Mouse (Mus musculus) hindbrain, postnatal 0 days (tissue): ENCODE data around the gene Wnk1. TPM values are rescaled to one million over a fixed set of nuclear protein-coding genes. Genes with fewer than 3 reads are reported as not detected.
A peak's percentile ranks its signal among the peaks of the same experiment; 100 is the strongest.

Experiments
- ATAC-seq: fragments of 200-750 bp; cut with Nextera tagmentation; 2 replicates; pipeline ENCODE4 v1.8.0; 2017; ENCODE audit warnings: mild to moderate bottlenecking, moderate TSS enrichment, moderate library complexity
- DNase-seq: peaks from one replicate; pipeline ENCODE4 v3.0.0-alpha.2; 2015; ENCODE audit warnings: low spot score
- H3K27ac ChIP-seq: fragments of 300-500 bp; sonication (generic); 2 replicates; pipeline ENCODE4 v1.5.1; 2014; ENCODE audit warnings: mild to moderate bottlenecking
- H3K27me3 ChIP-seq: fragments of 300-500 bp; sonication (generic); 2 replicates; pipeline ENCODE4 v1.6.1; 2014; ENCODE audit warnings: low read length, mixed read lengths; ENCODE audit not compliant: insufficient read depth
- H3K36me3 ChIP-seq: fragments of 300-500 bp; sonication (generic); 2 replicates; pipeline ENCODE4 v1.6.1; 2014; ENCODE audit warnings: low read length, mixed read lengths; ENCODE audit not compliant: insufficient read depth
- H3K4me1 ChIP-seq: fragments of 300-500 bp; sonication (generic); 2 replicates; pipeline ENCODE4 v1.6.1; 2014; ENCODE audit warnings: antibody characterized with exemption, low read length, mixed read lengths; ENCODE audit not compliant: insufficient read depth
- H3K4me2 ChIP-seq: fragments of 300-500 bp; sonication (generic); 2 replicates; pipeline ENCODE4 v1.6.1; 2014; ENCODE audit warnings: low read depth, mild to moderate bottlenecking, low read length, moderate library complexity, mixed read lengths
- H3K4me3 ChIP-seq: fragments of 300-500 bp; sonication (generic); 2 replicates; pipeline ENCODE4 v1.5.1; 2014; ENCODE audit warnings: low read length
- H3K9ac ChIP-seq: fragments of 300-500 bp; sonication (generic); replicated peaks from 2 replicates; pipeline ENCODE4 v1.6.1; 2014; ENCODE audit warnings: mild to moderate bottlenecking, low read length, moderate library complexity, mixed read lengths
- H3K9me3 ChIP-seq: fragments of 300-500 bp; sonication (generic); 2 replicates; pipeline ENCODE4 v1.6.1; 2016; ENCODE audit warnings: low read length, mixed read lengths
- CTCF ChIP-seq: IDR thresholded peaks from 2 replicates; pipeline ENCODE4 v1.5.1; 2016; ENCODE audit warnings: antibody characterized with exemption, control low read depth, low read depth
- WGBS: fragments of 180-500 bp; shearing (Covaris S2); extraction: QIAGEN DNeasy Blood & Tissue Kit; methylation state at CpG from one replicate; pipeline ENCODE4 v1.1.7; 2014; 5-methylcytosine and 5-hydroxymethylcytosine counted together
- polyA plus RNA-seq: library from polyadenylated mRNA; unstranded; fragments of >200 nt; fragmentation: Nextera tagmentation; extraction: Ambion mirVana; gene quantifications from 2 replicates; pipeline ENCODE4 v1.2.1, GENCODE M21; 2015
- total RNA-seq: library from RNA; depleted of rRNA; stranded (reverse); fragments of >200 nt; gene quantifications from 2 replicates; pipeline ENCODE4 v1.2.3, GENCODE M21; 2014

Wnk1 gene
- total and polyA plus RNA-seq, 2 experiments from 2014 or later, result 42.8 to 133 TPM

DNA sequence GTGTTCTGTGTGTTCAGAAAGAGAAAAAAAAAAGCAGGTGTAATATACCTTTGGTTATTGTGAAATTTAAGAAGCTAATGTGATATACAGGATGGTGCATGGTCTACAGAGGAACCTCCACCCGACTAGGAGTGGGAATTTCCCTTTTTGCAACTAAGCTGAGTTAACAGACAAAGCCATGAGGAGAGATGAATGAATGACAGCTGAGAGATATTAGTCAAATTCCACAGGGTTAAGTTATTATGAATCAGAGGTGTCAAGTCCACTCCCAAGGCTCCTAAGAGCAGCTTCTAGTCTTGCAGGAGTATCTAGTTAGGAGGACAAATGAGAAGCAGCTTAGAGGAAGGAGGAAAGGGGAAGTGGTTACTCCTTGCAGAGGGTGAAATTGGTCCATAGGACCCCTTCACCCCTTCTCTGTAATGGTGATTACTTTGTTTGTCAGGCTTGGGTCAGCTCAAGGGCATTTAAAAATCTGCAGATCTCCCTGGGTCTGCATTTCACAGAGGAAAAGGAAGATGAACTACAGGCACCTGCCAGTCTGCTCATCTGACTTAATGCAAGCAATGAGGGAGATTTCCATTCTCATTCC is 4.3 kb upstream of the Wnk1 start:
- 77% methylated on average over 1 of the region's 1 CpGs for WGBS
- Histone ChIP-seq H3K4me2 (no peak overlapping the region), H3K4me3 (no peak overlapping the region), H3K27ac (no peak overlapping the region), H3K36me3 (no peaks in the 10 kb centered on the region), H3K4me1 (peaks cover 3% of the 10 kb centered on the region; the same call in 1 of the 2 replicates), H3K9me3 (no peaks in the 10 kb centered on the region), H3K9ac (no peak overlapping the region), H3K27me3 (no peaks in the 10 kb centered on the region)
- no peak for DNase-seq
- TF ChIP-seq CTCF, result no peak
- ATAC-seq, result no peak

GRCm38 (mm10) chr6:120040557-120040857 is 2.0 kb upstream of the Wnk1 start:
- H3K9me3 ChIP-seq, result no peaks in the 10 kb centered on the region
- no peaks in the 10 kb centered on the region for H3K27me3 ChIP-seq
- H3K36me3 ChIP-seq, result no peaks in the 10 kb centered on the region
- no peak overlapping the region for H3K4me3 ChIP-seq
- H3K4me1 ChIP-seq, result peaks cover 9% of the 10 kb centered on the region
- no peak overlapping the region for H3K27ac ChIP-seq
- H3K4me2 ChIP-seq, result no peak overlapping the region
- H3K9ac ChIP-seq, result no peak overlapping the region
- DNase-seq, result no peak
- WGBS, result 94% methylated on average over 4 of the region's 4 CpGs
- no peak for ATAC-seq
- TF ChIP-seq CTCF, result no peak

GRCm38 (mm10) chr6:120039668-120040556 is 1.4 kb upstream of the Wnk1 start:
- Histone ChIP-seq H3K4me3 (peak overlapping the region; percentile 90), H3K9ac (0 out of 2 replicates have a peak overlapping the region, but pooled peaks have one; percentile 37), H3K4me1 (peaks cover 9% of the 10 kb centered on the region), H3K4me2 (peak overlapping the region; percentile 98), H3K36me3 (no peaks in the 10 kb centered on the region), H3K9me3 (no peaks in the 10 kb centered on the region), H3K27ac (no peak overlapping the region), H3K27me3 (no peaks in the 10 kb centered on the region)
- ATAC-seq (peak; percentile 21; the same call in 1 of the 2 replicates), DNase-seq (peak; percentile 94)
- WGBS, result 1% methylated on average over 24 of the region's 24 CpGs
- peak; percentile 79 for TF ChIP-seq CTCF

- ATAC-seq, result no peak
- under 1% methylated on average over 9 of the region's 9 CpGs for WGBS
- H3K36me3 ChIP-seq, result no peaks in the 10 kb centered on the region
These were observed 738 bp upstream of the Wnk1 start for GRCm38 (mm10) chr6:120039256-120039563.

GRCm38 (mm10) chr6:120037636-120038365 is 671 bp downstream of the Wnk1 start:
- peak overlapping the region; percentile 98 for H3K4me2 ChIP-seq
- no peak for TF ChIP-seq CTCF
- ATAC-seq (peak; percentile 54), DNase-seq (peak; percentile 77)
- peak overlapping the region; percentile 90 for H3K4me3 ChIP-seq
- H3K9me3 ChIP-seq, result no peaks in the 10 kb centered on the region
- peaks cover 9% of the 10 kb centered on the region for H3K4me1 ChIP-seq
- no peaks in the 10 kb centered on the region for H3K27me3 ChIP-seq
- no peaks in the 10 kb centered on the region for H3K36me3 ChIP-seq
- peak overlapping the region; percentile 97 for H3K27ac ChIP-seq
- H3K9ac ChIP-seq, result peak overlapping the region; percentile 84
- WGBS, result 1% methylated on average over 67 of the region's 85 CpGs

More at GRCm38 (mm10) chr6:120039256-120039563, 738 bp upstream of the Wnk1 start:
- Histone ChIP-seq H3K9ac (peak overlapping the region; percentile 37), H3K4me3 (peak overlapping the region; percentile 90), H3K4me1 (peaks cover 9% of the 10 kb centered on the region), H3K27ac (peak overlapping the region; percentile 74), H3K9me3 (no peaks in the 10 kb centered on the region), H3K4me2 (peak overlapping the region; percentile 98), H3K27me3 (no peaks in the 10 kb centered on the region)
- DNase-seq, result peak; percentile 48
- TF ChIP-seq CTCF, result no peak

GRCm38 (mm10) chr6:120037004-120037635 is 1.4 kb downstream of the Wnk1 start:
- DNase-seq (peak; percentile 70), ATAC-seq (peak; percentile 18)
- Histone ChIP-seq H3K4me3 (peak overlapping the region; percentile 90), H3K27ac (peak overlapping the region; percentile 97), H3K4me2 (peak overlapping the region; percentile 98), H3K36me3 (no peaks in the 10 kb centered on the region), H3K4me1 (peaks cover 9% of the 10 kb centered on the region), H3K27me3 (no peaks in the 10 kb centered on the region), H3K9ac (peak overlapping the region; percentile 84), H3K9me3 (no peaks in the 10 kb centered on the region)
- TF ChIP-seq CTCF, result peak; percentile 77
- WGBS, result under 1% methylated on average over 51 of the region's 51 CpGs
